Mouse (Mus musculus): ENCODE measurements at regions not wholly inside any gene's neighbourhood (a gene's known extent, or its start where the extent isn't known, plus 50 kb on each side); places are given as distances from the start of the nearest gene placed in this dataset.
"Not testable (repeated sequence)": the region's sequence is repeated elsewhere in the genome, so short reads cannot be mapped to it uniquely, and the experiment has no call there.

- in situ Hi-C loops (cut with MboI; ENCODE audit: low sequenced_read_pairs in 2 of 2, unreplicated experiment in 2 of 2) = no loop called here
- H3K27ac ChIP-seq (ENCODE audit: insufficient read depth, low read depth, low read length, poor library complexity, severe bottlenecking) = no peak overlapping the region
- H3K4me1 ChIP-seq (ENCODE audit: control insufficient read depth in 2 of 2, insufficient read depth in 2 of 2, low read length in 2 of 2, poor library complexity in 1 of 2) = no peaks in the 10 kb centered on the region
- H3K36me3 ChIP-seq (ENCODE audit: control insufficient read depth, insufficient read depth, low read length, poor library complexity, severe bottlenecking) = no peaks in the 10 kb centered on the region
- TF ChIP-seq ZC3H11A (IDR thresholded peaks at IDR 0.05; ENCODE audit: borderline replicate concordance, low read depth, low read length) = no peak
- no peak for TF ChIP-seq CHD2 (IDR thresholded peaks at IDR 0.05; ENCODE audit: low read depth, low read length)
- TF ChIP-seq MAFK (IDR thresholded peaks at IDR 0.05; ENCODE audit: insufficient read depth, low read depth, low read length) = no peak
- TF ChIP-seq HCFC1 (IDR thresholded peaks at IDR 0.05; ENCODE audit: borderline replicate concordance, insufficient read depth, low read length) = no peak
- no peak for TF ChIP-seq ZNF384 (IDR thresholded peaks at IDR 0.05; ENCODE audit: low read depth, low read length)
- no peak overlapping the region for H3K4me3 ChIP-seq (ENCODE audit: insufficient read depth in 1 of 2, low read depth in 1 of 2, low read length in 2 of 2, poor library complexity in 1 of 2, severe bottlenecking in 1 of 2)
- DNase-seq (ENCODE audit: low read depth, low spot score) = no peak
- H3K9me3 ChIP-seq (ENCODE audit: control insufficient read depth, insufficient read depth, low read depth, low read length) = no peaks in the 10 kb centered on the region
- no peak overlapping the region for H3K9ac ChIP-seq (ENCODE audit: insufficient read depth, low read depth, low read length, poor library complexity, severe bottlenecking)
Observed at GRCm38 (mm10) chr2:107945837-107946451, 655.5 kb downstream of the Kcna4 start.

DNA sequence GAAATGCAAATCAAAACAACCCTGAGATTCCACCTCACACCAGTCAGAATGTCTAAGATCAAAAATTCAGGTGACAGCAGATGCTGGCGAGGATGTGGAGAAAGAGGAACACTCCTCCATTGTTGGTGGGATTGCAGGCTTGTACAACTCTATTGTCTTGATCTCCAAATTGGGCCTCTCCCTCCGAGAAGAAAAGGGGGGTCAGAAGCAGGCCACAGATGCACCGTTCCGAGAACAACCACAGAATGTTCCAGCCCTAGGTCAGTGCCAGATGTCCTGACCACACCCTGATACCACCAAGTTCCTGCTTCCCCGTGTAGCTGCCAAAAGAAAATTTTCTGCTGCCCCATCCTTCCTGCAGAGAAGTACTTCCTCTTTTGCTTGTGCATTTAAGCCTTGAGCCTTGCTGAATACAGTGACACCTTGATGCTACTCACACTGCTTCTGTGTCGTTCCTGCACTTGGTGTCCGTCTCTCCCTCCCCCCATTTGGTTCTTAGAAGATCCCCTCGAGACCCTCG, 665.2 kb downstream of the Kcna4 start:
- H3K4me3 ChIP-seq (ENCODE audit: insufficient read depth in 1 of 2, low read depth in 1 of 2, low read length in 2 of 2, poor library complexity in 1 of 2, severe bottlenecking in 1 of 2); DNase-seq (ENCODE audit: low read depth, low spot score); H3K9ac ChIP-seq (ENCODE audit: insufficient read depth, low read depth, low read length, poor library complexity, severe bottlenecking); in situ Hi-C loops (cut with MboI; ENCODE audit: low sequenced_read_pairs in 2 of 2, unreplicated experiment in 2 of 2); H3K36me3 ChIP-seq (ENCODE audit: control insufficient read depth, insufficient read depth, low read length, poor library complexity, severe bottlenecking); H3K27ac ChIP-seq (ENCODE audit: insufficient read depth, low read depth, low read length, poor library complexity, severe bottlenecking); H3K9me3 ChIP-seq (ENCODE audit: control insufficient read depth, insufficient read depth, low read depth, low read length); H3K4me1 ChIP-seq (ENCODE audit: control insufficient read depth in 2 of 2, insufficient read depth in 2 of 2, low read length in 2 of 2, poor library complexity in 1 of 2): not testable (repeated sequence)

GRCm38 (mm10) chr2:107963921-107964320, 673.5 kb downstream of the Kcna4 start:
- H3K36me3 ChIP-seq (ENCODE audit: control insufficient read depth, insufficient read depth, low read length, poor library complexity, severe bottlenecking); H3K4me1 ChIP-seq (ENCODE audit: control insufficient read depth in 2 of 2, insufficient read depth in 2 of 2, low read length in 2 of 2, poor library complexity in 1 of 2); H3K4me3 ChIP-seq (ENCODE audit: insufficient read depth in 1 of 2, low read depth in 1 of 2, low read length in 2 of 2, poor library complexity in 1 of 2, severe bottlenecking in 1 of 2); H3K27ac ChIP-seq (ENCODE audit: insufficient read depth, low read depth, low read length, poor library complexity, severe bottlenecking); H3K9me3 ChIP-seq (ENCODE audit: control insufficient read depth, insufficient read depth, low read depth, low read length); H3K9ac ChIP-seq (ENCODE audit: insufficient read depth, low read depth, low read length, poor library complexity, severe bottlenecking); in situ Hi-C loops (cut with MboI; ENCODE audit: low sequenced_read_pairs in 2 of 2, unreplicated experiment in 2 of 2); DNase-seq (ENCODE audit: low read depth, low spot score): not testable (repeated sequence)

DNA sequence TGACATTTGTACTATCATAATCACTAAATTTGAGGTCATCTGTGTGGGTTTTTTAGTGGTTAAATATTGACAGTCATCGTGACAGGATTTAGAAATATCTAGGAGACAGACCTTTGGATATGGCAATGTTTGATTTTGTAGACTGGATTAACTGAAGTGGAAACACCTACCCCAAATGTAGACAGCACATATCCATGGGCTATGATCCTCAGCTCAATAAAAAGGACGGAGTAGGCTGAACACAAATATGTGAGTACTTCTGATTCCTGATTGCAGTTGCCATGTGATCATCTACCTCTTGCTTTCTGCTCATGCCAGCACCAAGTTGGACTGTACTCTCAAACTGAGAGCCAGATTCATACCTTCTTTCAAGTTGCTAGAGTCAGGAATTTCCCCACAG, 674.4 kb downstream of the Kcna4 start:
- no peaks in the 10 kb centered on the region for H3K36me3 ChIP-seq (ENCODE audit: control insufficient read depth, insufficient read depth, low read length, poor library complexity, severe bottlenecking)
- H3K4me1 ChIP-seq (ENCODE audit: control insufficient read depth in 2 of 2, insufficient read depth in 2 of 2, low read length in 2 of 2, poor library complexity in 1 of 2) = no peaks in the 10 kb centered on the region
- no peak overlapping the region for H3K27ac ChIP-seq (ENCODE audit: insufficient read depth, low read depth, low read length, poor library complexity, severe bottlenecking)
- no peak overlapping the region for H3K9ac ChIP-seq (ENCODE audit: insufficient read depth, low read depth, low read length, poor library complexity, severe bottlenecking)
- TF ChIP-seq CHD2 (IDR thresholded peaks at IDR 0.05; ENCODE audit: low read depth, low read length) = no peak
- TF ChIP-seq MAFK (IDR thresholded peaks at IDR 0.05; ENCODE audit: insufficient read depth, low read depth, low read length) = no peak
- TF ChIP-seq ZC3H11A (IDR thresholded peaks at IDR 0.05; ENCODE audit: borderline replicate concordance, low read depth, low read length) = no peak
- no peak for TF ChIP-seq ZNF384 (IDR thresholded peaks at IDR 0.05; ENCODE audit: low read depth, low read length)
- TF ChIP-seq HCFC1 (IDR thresholded peaks at IDR 0.05; ENCODE audit: borderline replicate concordance, insufficient read depth, low read length) = no peak
- in situ Hi-C loops (cut with MboI; ENCODE audit: low sequenced_read_pairs in 2 of 2, unreplicated experiment in 2 of 2) = no loop called here
- no peak for DNase-seq (ENCODE audit: low read depth, low spot score)
- H3K9me3 ChIP-seq (ENCODE audit: control insufficient read depth, insufficient read depth, low read depth, low read length) = no peaks in the 10 kb centered on the region
- no peak overlapping the region for H3K4me3 ChIP-seq (ENCODE audit: insufficient read depth in 1 of 2, low read depth in 1 of 2, low read length in 2 of 2, poor library complexity in 1 of 2, severe bottlenecking in 1 of 2)

All from ES-E14 (cell line).